Mouse (Mus musculus) ovary, adult 10 weeks (tissue): ENCODE results near the gene Mphosph8. TPM values are rescaled to one million over a fixed set of nuclear protein-coding genes. Genes with fewer than 3 reads are reported as not detected.

Source experiments
- polyA plus RNA-seq: library from polyadenylated mRNA; stranded (reverse); fragments of 350-450 nt; fragmentation: Illumina TruSeq; extraction: RNeasy Lipid Tissue Mini Kit (QIAGEN cat#74804); gene quantifications from one replicate; pipeline ENCODE4 v1.2.3, GENCODE M21; 2014

The Mphosph8 gene
- 158 TPM for polyA plus RNA-seq

GRCm38 (mm10) chr14:56667969-56668802, at the start of gene Mphosph8:
Gene Mphosph8 (plus strand): TSS chr14:56668248.

Other genes starting within 250 kb of the Mphosph8 start
- gene Cenpj, start 92.8 kb upstream of the Mphosph8 start, polyA plus RNA-seq, result 32.1 TPM
- gene Parp4, start 92.6 kb upstream of the Mphosph8 start, polyA plus RNA-seq, result 28.8 TPM
- gene Pspc1, start 110.1 kb downstream of the Mphosph8 start, polyA plus RNA-seq, result 120 TPM
- 150 TPM for gene Zmym5, start 143.5 kb downstream of the Mphosph8 start, polyA plus RNA-seq
- gene Zmym2, start 218.4 kb downstream of the Mphosph8 start, polyA plus RNA-seq, result 297 TPM